Mouse (Mus musculus) bone marrow macrophage, adult 2 months (primary cell): ENCODE measurements around the gene Zfp963.

ENCODE experiments used
- CTCF ChIP-seq: IDR thresholded peaks from 2 replicates; pipeline ENCODE4 v1.5.1; 2012; ENCODE audit warnings: low read depth, mild to moderate bottlenecking, low read length, moderate library complexity
- POLR2A ChIP-seq: IDR thresholded peaks from 2 replicates; pipeline ENCODE4 v1.6.1; 2012; ENCODE audit warnings: mild to moderate bottlenecking, low read depth, low read length, borderline replicate concordance

GRCm38 (mm10) chr8:69793666-69794065 lies 43.9 kb upstream of the Zfp963 start:
- no peak for TF ChIP-seq CTCF
- no peak for TF ChIP-seq POLR2A
